ENCODE assay signal across 14 mouse cellular contexts in the genomic region with DNA sequence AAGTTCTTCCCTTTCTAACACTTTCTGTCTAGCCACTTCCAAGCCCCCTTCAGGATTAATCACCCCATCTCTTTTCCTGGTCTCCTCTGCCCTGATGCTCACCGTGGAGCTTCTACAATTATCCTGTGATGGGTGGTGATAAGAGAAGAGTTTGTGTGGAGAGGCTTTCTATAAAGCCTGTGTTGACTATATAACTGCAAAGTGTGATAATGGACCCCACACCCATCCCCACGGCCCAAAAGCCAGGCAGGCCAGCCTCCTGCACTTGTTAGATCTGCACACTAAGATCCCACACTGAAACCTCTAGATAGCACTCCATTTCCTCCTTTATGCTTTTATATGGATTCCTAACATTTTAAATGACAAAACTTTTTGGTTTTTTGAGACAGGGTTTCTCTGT. TPM values are rescaled to one million over a fixed set of nuclear protein-coding genes. Genes with fewer than 3 reads are reported as not detected.
"Had no signal": no experiment of that assay in that cellular context is flagged by ENCODE, and none has a peak within 500 bp of the region (broad histone marks: within the 10 kb centered on the region; RNA-seq: fewer than 3 reads in every experiment).

No protein-coding gene starts in this region.

- H3K9ac ChIP-seq: limb, embryonic 12.5 days; lung, embryonic 15.5 days; midbrain, embryonic 13.5 days had no signal

- H3K9me3 ChIP-seq: lung, embryonic 15.5 days; midbrain, embryonic 13.5 days had no signal

- H3K4me1 ChIP-seq: lung, embryonic 15.5 days; midbrain, embryonic 13.5 days had no signal

- H3K36me3 ChIP-seq: lung, embryonic 15.5 days; midbrain, embryonic 13.5 days had no signal

- DNase-seq: kidney, adult 11 months; kidney, postnatal 14 days; lung, postnatal 14 days; right cerebral cortex, postnatal 14 days; thymus, postnatal 14 days had no signal

- ATAC-seq: midbrain, embryonic 13.5 days had no signal

- H3K27ac ChIP-seq: layer of hippocampus, adult 2 months; limb, embryonic 12.5 days; lung, embryonic 15.5 days; macrophage; midbrain, embryonic 13.5 days; stomach, postnatal 0 days had no signal

- H3K4me3 ChIP-seq: layer of hippocampus, adult 2 months; limb, embryonic 12.5 days; lung, embryonic 15.5 days; midbrain, embryonic 13.5 days had no signal

- H3K27me3 ChIP-seq: limb, embryonic 12.5 days; lung, embryonic 15.5 days; midbrain, embryonic 13.5 days had no signal

- H3K4me2 ChIP-seq: limb, embryonic 12.5 days; lung, embryonic 15.5 days; midbrain, embryonic 13.5 days had no signal

RNA-seq across cellular contexts. Expression of gene Vsx2, which starts 51.5 kb away (rescaled TPM):
- total RNA-seq: liver, adult 2 months had no signal
- polyA plus RNA-seq: intestine, embryonic 14.5 days; kidney, embryonic 14.5 days; liver, adult 2 months; lung, embryonic 15.5 days; macrophage; stomach, postnatal 0 days had no signal
